Mouse (Mus musculus): ENCODE results near the gene Znrf3.

- TF ChIP-seq POLR2A (IDR thresholded peaks at IDR 0.05; ENCODE audit: extremely low read depth, insufficient read depth, low read length) (no peak), CTCF (IDR thresholded peaks at IDR 0.05; ENCODE audit: extremely low read depth, insufficient read depth, low read length) (no peak)
Measured at GRCm38 (mm10) chr11:5239706-5240690, 204.6 kb downstream of the Znrf3 start.
